Mouse (Mus musculus): ENCODE measurements around the gene Prph.
"Not testable (repeated sequence)": the region's sequence is repeated elsewhere in the genome, so short reads cannot be mapped to it uniquely, and the experiment has no call there.

Prph gene

GRCm38 (mm10) chr15:99076011-99076410, 21.0 kb downstream of the Prph start:
- DNase-seq (ENCODE audit: low spot score in 2 of 2) = not testable (repeated sequence)

GRCm38 (mm10) chr15:99078181-99078910, 23.4 kb downstream of the Prph start:
- DNase-seq (ENCODE audit: low spot score in 2 of 2) = no peak

GRCm38 (mm10) chr15:99079804-99080203, 24.8 kb downstream of the Prph start:
- no peak for DNase-seq (ENCODE audit: low spot score in 2 of 2)

GRCm38 (mm10) chr15:99082322-99082721, 27.3 kb downstream of the Prph start:
- DNase-seq (ENCODE audit: low spot score in 2 of 2) = no peak

GRCm38 (mm10) chr15:99082840-99083239, 27.9 kb downstream of the Prph start:
- no peak for DNase-seq (ENCODE audit: low spot score in 2 of 2)

GRCm38 (mm10) chr15:99083258-99083657, 28.3 kb downstream of the Prph start:
- DNase-seq (ENCODE audit: low spot score in 2 of 2) = peak in 1 of 2 experiments; percentile 33

- no peak for DNase-seq (ENCODE audit: low spot score in 2 of 2)
Observed at GRCm38 (mm10) chr15:99083867-99084557, 29.0 kb downstream of the Prph start.

- DNase-seq (ENCODE audit: low spot score in 2 of 2) = no peak
Observed at GRCm38 (mm10) chr15:99084618-99085017, 29.6 kb downstream of the Prph start.

- DNase-seq (ENCODE audit: low spot score in 2 of 2) = no peak
Observed at GRCm38 (mm10) chr15:99085997-99086396, 31.0 kb downstream of the Prph start.

- DNase-seq (ENCODE audit: low spot score in 2 of 2) = no peak
Observed at GRCm38 (mm10) chr15:99087253-99088075, 32.5 kb downstream of the Prph start, which contains the start of gene C1ql4. Gene C1ql4 (minus strand): TSS chr15:99087817.

- peak; percentile 46 to 72 for DNase-seq (ENCODE audit: low spot score in 2 of 2)
Observed at GRCm38 (mm10) chr15:99088292-99088691, 33.3 kb downstream of the Prph start.

- DNase-seq (ENCODE audit: low spot score in 2 of 2) = no peak
Observed at GRCm38 (mm10) chr15:99089069-99089468, 34.1 kb downstream of the Prph start.

GRCm38 (mm10) chr15:99092870-99093269, 37.9 kb downstream of the Prph start, which contains the start of gene Dnajc22:
Gene Dnajc22 (plus strand): TSS chr15:99093170.
- DNase-seq (ENCODE audit: low spot score in 2 of 2) = no peak

- DNase-seq (ENCODE audit: low spot score in 2 of 2) = no peak
Observed at GRCm38 (mm10) chr15:99093291-99094258, 38.6 kb downstream of the Prph start.

GRCm38 (mm10) chr15:99094631-99095270, 39.8 kb downstream of the Prph start:
- DNase-seq (ENCODE audit: low spot score in 2 of 2) = no peak

GRCm38 (mm10) chr15:99095356-99095755, 40.4 kb downstream of the Prph start:
- DNase-seq (ENCODE audit: low spot score in 2 of 2) = no peak

- no peak for DNase-seq (ENCODE audit: low spot score in 2 of 2)
Observed at GRCm38 (mm10) chr15:99096061-99096793, 41.3 kb downstream of the Prph start.

GRCm38 (mm10) chr15:99096831-99097500, 42.0 kb downstream of the Prph start:
- no peak for DNase-seq (ENCODE audit: low spot score in 2 of 2)

- DNase-seq (ENCODE audit: low spot score in 2 of 2) = no peak
Observed at GRCm38 (mm10) chr15:99097840-99098492, 43.0 kb downstream of the Prph start.

Measured in spleen, postnatal 14 days (tissue).